Mouse (Mus musculus) CD4-positive, CD25-positive, alpha-beta regulatory T cell (primary cell): Measurements from ENCODE around the gene Zfp459. TPM values are rescaled to one million over a fixed set of nuclear protein-coding genes. Genes with fewer than 3 reads are reported as not detected.

ENCODE experiments used
- polyA plus RNA-seq: library from polyadenylated mRNA; unstranded; fragments of 100-300 nt; shearing (Covaris generic); gene quantifications from one replicate; pipeline ENCODE4 v1.2.1, GENCODE M21; 2017

Zfp459 gene
- polyA plus RNA-seq = 4.0 TPM

GRCm38 (mm10) chr13:67421207-67421857, at the start of gene Zfp459:
TSS of gene Zfp459 (minus strand) at chr13:67421418.

GRCm38 (mm10) chr13:67451172-67452020, 30.2 kb upstream of the Zfp459 start, which contains the start of gene Zfp874a:
TSS of gene Zfp874a (minus strand) at chr13:67451624.

GRCm38 (mm10) chr13:67399183-67399903, 21.9 kb downstream of the Zfp459 start, which contains the start of gene Zfp429:
TSS of gene Zfp429 (minus strand) at chr13:67399819.

DNA sequence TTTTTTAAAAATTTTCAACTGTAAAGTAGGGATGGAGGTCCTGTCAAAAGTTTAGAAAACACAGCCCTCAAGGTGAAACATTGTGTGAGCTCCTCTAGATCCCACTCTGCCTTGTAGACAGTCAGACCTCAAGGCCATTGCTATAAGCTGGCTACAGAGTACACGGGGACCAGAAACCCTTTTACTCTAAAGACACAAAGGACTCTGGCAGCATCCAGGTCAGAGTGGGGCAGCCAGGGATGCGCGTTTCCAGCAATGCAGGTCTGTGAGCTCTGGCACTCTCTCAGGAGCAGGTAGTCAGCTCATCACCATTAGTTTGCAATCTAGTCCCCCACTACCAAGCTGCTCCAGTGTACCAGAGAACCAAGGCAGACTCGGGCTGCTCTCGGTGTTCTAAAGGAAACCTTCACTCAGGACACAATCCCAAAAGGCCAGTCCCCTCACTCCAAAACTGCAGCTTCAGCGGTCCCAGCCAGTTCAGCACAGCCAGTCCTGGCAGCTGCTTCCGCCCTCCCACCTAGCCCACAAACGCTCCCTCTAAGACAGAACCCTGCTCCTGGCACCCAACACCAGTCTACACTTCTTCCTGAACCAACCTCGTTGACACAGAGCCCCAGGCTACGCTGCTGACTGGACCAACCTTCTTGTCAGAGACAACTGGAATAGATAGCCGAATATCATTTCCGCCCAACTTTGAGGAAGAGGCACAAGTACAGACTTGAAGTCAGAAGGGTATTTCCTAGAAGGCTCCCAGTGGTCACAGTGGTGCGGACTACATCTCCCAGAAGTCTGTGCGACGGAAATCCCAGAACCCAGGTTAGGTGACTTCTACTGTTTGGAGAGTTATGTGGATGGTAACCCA, 45.9 kb downstream of the Zfp459 start, which contains the start of the genes Gm28041 and Zfp456:
Gm28041 (minus strand) TSS at position 684 of the 862 bp plus-strand sequence.
Zfp456 (minus strand) TSS at position 761 of the 862 bp plus-strand sequence.

DNA sequence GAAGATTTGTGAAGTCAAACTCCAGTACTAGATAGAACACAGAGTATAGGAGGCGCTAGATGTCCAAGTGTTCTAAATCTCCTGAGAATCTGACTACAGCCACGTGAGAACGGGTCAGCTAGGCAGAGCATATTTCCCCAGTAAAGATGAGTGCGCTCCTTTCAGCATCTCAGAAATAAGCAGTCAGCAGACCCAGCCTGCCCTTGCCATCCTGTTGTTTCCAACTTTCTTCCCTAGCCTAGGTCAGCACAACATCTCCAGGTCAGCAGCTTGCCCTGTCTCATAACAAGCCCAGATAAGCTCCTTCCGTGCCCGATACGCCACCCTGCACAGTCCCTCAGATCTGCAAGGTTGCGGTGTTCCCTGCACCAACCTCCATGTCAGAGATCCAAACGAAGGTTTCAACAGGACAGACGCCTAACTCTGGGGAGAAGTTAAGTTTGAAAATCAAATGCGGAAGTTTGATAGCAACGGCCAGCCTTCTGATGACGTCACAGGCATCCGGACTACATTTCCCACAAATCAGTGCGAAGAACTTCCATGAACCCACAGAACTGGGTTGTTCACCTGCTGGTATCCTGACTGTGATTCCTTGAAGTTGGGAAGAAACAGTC, 61.0 kb downstream of the Zfp459 start, which contains the start of the genes Gm28044 and Zfp953:
Gm28044 (minus strand) TSS at position 406 of the 614 bp plus-strand sequence.
Zfp953 (minus strand) TSS at position 475 of the 614 bp plus-strand sequence.

Other genes starting within 250 kb of the Zfp459 start
- gene Rsl1, start 248.2 kb downstream of the Zfp459 start, polyA plus RNA-seq = 15.3 TPM
- gene Zfp455, start 226.9 kb downstream of the Zfp459 start, polyA plus RNA-seq = 4.6 TPM
- gene Zfp458, start 143.0 kb downstream of the Zfp459 start, polyA plus RNA-seq = 2.3 TPM
- gene Zfp457, start 114.9 kb downstream of the Zfp459 start, polyA plus RNA-seq = 0.77 TPM
- gene Zfp595, start 88.8 kb downstream of the Zfp459 start, polyA plus RNA-seq = 7.8 TPM
- 0.78 TPM for gene Gm28044, start 60.9 kb downstream of the Zfp459 start, polyA plus RNA-seq
- 3.3 TPM for gene Zfp953, start 60.8 kb downstream of the Zfp459 start, polyA plus RNA-seq
- gene Gm28041, start 45.7 kb downstream of the Zfp459 start, polyA plus RNA-seq = 1.2 TPM
- 6.9 TPM for gene Zfp456, start 45.6 kb downstream of the Zfp459 start, polyA plus RNA-seq
- gene Zfp429, start 21.6 kb downstream of the Zfp459 start, polyA plus RNA-seq = 21.4 TPM
- gene Zfp874a, start 30.2 kb upstream of the Zfp459 start, polyA plus RNA-seq = 15.4 TPM
- gene Zfp874b, start 62.8 kb upstream of the Zfp459 start, polyA plus RNA-seq = 11.5 TPM
- gene Zfp58, start 79.1 kb upstream of the Zfp459 start, polyA plus RNA-seq = 15.2 TPM
- gene Gm26965, start 104.7 kb upstream of the Zfp459 start, polyA plus RNA-seq = not detected
- gene Zfp87, start 104.8 kb upstream of the Zfp459 start, polyA plus RNA-seq = 41.3 TPM
- gene Zfp748, start 132.4 kb upstream of the Zfp459 start, polyA plus RNA-seq = 18.8 TPM
- gene Zfp729b, start 188.3 kb upstream of the Zfp459 start, polyA plus RNA-seq = 7.9 TPM
- gene Gm49345, start 216.4 kb upstream of the Zfp459 start, polyA plus RNA-seq = 3.7 TPM
- gene Zfp729a, start 216.4 kb upstream of the Zfp459 start, polyA plus RNA-seq = 9.0 TPM